Mouse (Mus musculus): ENCODE data around the gene Gabbr2. TPM values are rescaled to one million over a fixed set of nuclear protein-coding genes. Genes with fewer than 3 reads are reported as not detected.

The Gabbr2 gene
- polyA plus RNA-seq, 1 experiment = not detected

- H3K79me3 ChIP-seq (ENCODE audit: low read depth) = no peaks in the 10 kb centered on the region
- H3K36me3 ChIP-seq (ENCODE audit: control insufficient read depth, insufficient read depth) = no peaks in the 10 kb centered on the region
- no peak overlapping the region for H3K4me3 ChIP-seq (ENCODE audit: insufficient read depth, poor library complexity, severe bottlenecking)
- H3K79me2 ChIP-seq (ENCODE audit: control insufficient read depth, insufficient read depth) = no peaks in the 10 kb centered on the region
- H3ac ChIP-seq (ENCODE audit: control insufficient read depth, insufficient read length, low read depth) = no peak overlapping the region
- no peaks in the 10 kb centered on the region for H3K27me3 ChIP-seq (ENCODE audit: control insufficient read depth, insufficient read depth, insufficient read length)
- TF ChIP-seq CTCF (IDR thresholded peaks at IDR 0.05; ENCODE audit: control insufficient read depth, insufficient read depth, insufficient read length) (no peak), CEBPB (IDR thresholded peaks at IDR 0.05; ENCODE audit: low read depth) (no peak), FOSL1 (IDR thresholded peaks at IDR 0.05; ENCODE audit: insufficient read depth, low read length, poor library complexity, severe bottlenecking) (no peak), USF1 (IDR thresholded peaks at IDR 0.05; ENCODE audit: low read depth) (no peak), MYOD1 (IDR thresholded peaks at IDR 0.05; ENCODE audit: control insufficient read depth, insufficient read length, low read depth) (no peak), MYOG (IDR thresholded peaks at IDR 0.05; ENCODE audit: control insufficient read depth, extremely low read depth, insufficient read length) (no peak), MAX (IDR thresholded peaks at IDR 0.05) (no peak)
Observed at GRCm38 (mm10) chr4:46973322-46973721, 18.4 kb downstream of the Gabbr2 start.

- Histone ChIP-seq H3K79me3 (ENCODE audit: low read depth) (no peaks in the 10 kb centered on the region), H3K27me3 (ENCODE audit: control insufficient read depth, insufficient read depth, insufficient read length) (no peaks in the 10 kb centered on the region), H3K79me2 (ENCODE audit: control insufficient read depth, insufficient read depth) (no peaks in the 10 kb centered on the region), H3K36me3 (ENCODE audit: control insufficient read depth, insufficient read depth) (no peaks in the 10 kb centered on the region), H3K4me3 (ENCODE audit: insufficient read depth, poor library complexity, severe bottlenecking) (no peak overlapping the region), H3ac (ENCODE audit: control insufficient read depth, insufficient read length, low read depth) (no peak overlapping the region)
- no peak for TF ChIP-seq MAX (IDR thresholded peaks at IDR 0.05)
- TF ChIP-seq FOSL1 (IDR thresholded peaks at IDR 0.05; ENCODE audit: insufficient read depth, low read length, poor library complexity, severe bottlenecking) = no peak
- no peak for TF ChIP-seq CEBPB (IDR thresholded peaks at IDR 0.05; ENCODE audit: low read depth)
- TF ChIP-seq USF1 (IDR thresholded peaks at IDR 0.05; ENCODE audit: low read depth) = no peak
- no peak for TF ChIP-seq MYOG (IDR thresholded peaks at IDR 0.05; ENCODE audit: control insufficient read depth, extremely low read depth, insufficient read length)
- no peak for TF ChIP-seq CTCF (IDR thresholded peaks at IDR 0.05; ENCODE audit: control insufficient read depth, insufficient read depth, insufficient read length)
- no peak for TF ChIP-seq MYOD1 (IDR thresholded peaks at IDR 0.05; ENCODE audit: control insufficient read depth, insufficient read length, low read depth)
Observed at GRCm38 (mm10) chr4:46967981-46968380, 23.7 kb downstream of the Gabbr2 start.

GRCm38 (mm10) chr4:46966551-46966950, 25.1 kb downstream of the Gabbr2 start:
- H3K27me3 ChIP-seq (ENCODE audit: control insufficient read depth, insufficient read depth, insufficient read length) = no peaks in the 10 kb centered on the region
- H3ac ChIP-seq (ENCODE audit: control insufficient read depth, insufficient read length, low read depth) = no peak overlapping the region
- H3K36me3 ChIP-seq (ENCODE audit: control insufficient read depth, insufficient read depth) = no peaks in the 10 kb centered on the region
- H3K79me3 ChIP-seq (ENCODE audit: low read depth) = no peaks in the 10 kb centered on the region
- H3K79me2 ChIP-seq (ENCODE audit: control insufficient read depth, insufficient read depth) = no peaks in the 10 kb centered on the region
- TF ChIP-seq MYOG (IDR thresholded peaks at IDR 0.05; ENCODE audit: control insufficient read depth, extremely low read depth, insufficient read length) (no peak), CEBPB (IDR thresholded peaks at IDR 0.05; ENCODE audit: low read depth) (no peak), CTCF (IDR thresholded peaks at IDR 0.05; ENCODE audit: control insufficient read depth, insufficient read depth, insufficient read length) (no peak), MYOD1 (IDR thresholded peaks at IDR 0.05; ENCODE audit: control insufficient read depth, insufficient read length, low read depth) (no peak), FOSL1 (IDR thresholded peaks at IDR 0.05; ENCODE audit: insufficient read depth, low read length, poor library complexity, severe bottlenecking) (no peak)
- no peak overlapping the region for H3K4me3 ChIP-seq (ENCODE audit: insufficient read depth, poor library complexity, severe bottlenecking)

- Histone ChIP-seq H3K79me3 (ENCODE audit: low read depth) (no peaks in the 10 kb centered on the region), H3K27me3 (ENCODE audit: control insufficient read depth, insufficient read depth, insufficient read length) (no peaks in the 10 kb centered on the region), H3K4me3 (ENCODE audit: insufficient read depth, poor library complexity, severe bottlenecking) (no peak overlapping the region), H3ac (ENCODE audit: control insufficient read depth, insufficient read length, low read depth) (no peak overlapping the region), H3K36me3 (ENCODE audit: control insufficient read depth, insufficient read depth) (no peaks in the 10 kb centered on the region), H3K79me2 (ENCODE audit: control insufficient read depth, insufficient read depth) (no peaks in the 10 kb centered on the region)
- TF ChIP-seq FOSL1 (IDR thresholded peaks at IDR 0.05; ENCODE audit: insufficient read depth, low read length, poor library complexity, severe bottlenecking) (no peak), MYOG (IDR thresholded peaks at IDR 0.05; ENCODE audit: control insufficient read depth, extremely low read depth, insufficient read length) (no peak), CTCF (IDR thresholded peaks at IDR 0.05; ENCODE audit: control insufficient read depth, insufficient read depth, insufficient read length) (no peak), MYOD1 (IDR thresholded peaks at IDR 0.05; ENCODE audit: control insufficient read depth, insufficient read length, low read depth) (no peak), MAX (IDR thresholded peaks at IDR 0.05) (no peak), CEBPB (IDR thresholded peaks at IDR 0.05; ENCODE audit: low read depth) (no peak), USF1 (IDR thresholded peaks at IDR 0.05; ENCODE audit: low read depth) (no peak)
Observed at GRCm38 (mm10) chr4:46961403-46961802, 30.3 kb downstream of the Gabbr2 start.

GRCm38 (mm10) chr4:46960208-46960607, 31.5 kb downstream of the Gabbr2 start:
- Histone ChIP-seq H3K79me2 (ENCODE audit: control insufficient read depth, insufficient read depth) (no peaks in the 10 kb centered on the region), H3ac (ENCODE audit: control insufficient read depth, insufficient read length, low read depth) (no peak overlapping the region), H3K4me3 (ENCODE audit: insufficient read depth, poor library complexity, severe bottlenecking) (no peak overlapping the region), H3K36me3 (ENCODE audit: control insufficient read depth, insufficient read depth) (no peaks in the 10 kb centered on the region), H3K79me3 (ENCODE audit: low read depth) (no peaks in the 10 kb centered on the region), H3K27me3 (ENCODE audit: control insufficient read depth, insufficient read depth, insufficient read length) (no peaks in the 10 kb centered on the region)
- TF ChIP-seq MAX (IDR thresholded peaks at IDR 0.05) (no peak), USF1 (IDR thresholded peaks at IDR 0.05; ENCODE audit: low read depth) (no peak), CTCF (IDR thresholded peaks at IDR 0.05; ENCODE audit: control insufficient read depth, insufficient read depth, insufficient read length) (no peak), CEBPB (IDR thresholded peaks at IDR 0.05; ENCODE audit: low read depth) (no peak), FOSL1 (IDR thresholded peaks at IDR 0.05; ENCODE audit: insufficient read depth, low read length, poor library complexity, severe bottlenecking) (no peak), MYOD1 (IDR thresholded peaks at IDR 0.05; ENCODE audit: control insufficient read depth, insufficient read length, low read depth) (no peak), MYOG (IDR thresholded peaks at IDR 0.05; ENCODE audit: control insufficient read depth, extremely low read depth, insufficient read length) (no peak)

GRCm38 (mm10) chr4:46959776-46960175, 31.9 kb downstream of the Gabbr2 start:
- no peak for TF ChIP-seq MYOD1 (IDR thresholded peaks at IDR 0.05; ENCODE audit: control insufficient read depth, insufficient read length, low read depth)
- TF ChIP-seq USF1 (IDR thresholded peaks at IDR 0.05; ENCODE audit: low read depth) = no peak
- TF ChIP-seq CEBPB (IDR thresholded peaks at IDR 0.05; ENCODE audit: low read depth) = no peak
- Histone ChIP-seq H3ac (ENCODE audit: control insufficient read depth, insufficient read length, low read depth) (no peak overlapping the region), H3K27me3 (ENCODE audit: control insufficient read depth, insufficient read depth, insufficient read length) (no peaks in the 10 kb centered on the region), H3K79me2 (ENCODE audit: control insufficient read depth, insufficient read depth) (no peaks in the 10 kb centered on the region), H3K36me3 (ENCODE audit: control insufficient read depth, insufficient read depth) (no peaks in the 10 kb centered on the region), H3K4me3 (ENCODE audit: insufficient read depth, poor library complexity, severe bottlenecking) (no peak overlapping the region), H3K79me3 (ENCODE audit: low read depth) (no peaks in the 10 kb centered on the region)

Measured in C2C12 (cell line).